10 mouse cellular contexts compared by ENCODE assay signal in genomic region chr13:24416409-24416808, GRCm38 (mm10).
A peak's percentile ranks its signal among the peaks of the same experiment; 100 is the strongest.
DNase-seq lines count a peak whose midpoint lies in the region; ATAC-seq and TF ChIP-seq lines count a peak whose summit lies in the region.
"Had no signal": no experiment of that assay in that cellular context is flagged by ENCODE, and none has a peak within 500 bp of the region (broad histone marks: within the 10 kb centered on the region; RNA-seq: fewer than 3 reads in every experiment).

No protein-coding gene starts in this region.

- peak; percentile 60 for DNase-seq in forebrain, embryonic 11.5 days (ENCODE audit: low spot score)
- peak; percentile 79 for DNase-seq in 416B (ENCODE audit: low read depth)
- DNase-seq in adrenal gland, adult 8-10 months = peak; percentile 24
- peak; percentile 52 for DNase-seq in gastrocnemius, adult 2 months
- DNase-seq in limb, embryonic 14.5 days (ENCODE audit: low spot score) = peak; percentile 21
- peak; percentile 54 for DNase-seq in retina, embryonic 14.5 days (ENCODE audit: low spot score)

- H3K27ac ChIP-seq in forebrain, embryonic 11.5 days (ENCODE audit: low read depth, low read length) = no peak overlapping the region
- no peak overlapping the region for H3K27ac ChIP-seq in forebrain, embryonic 12.5 days
- peak overlapping the region; percentile 31; the same call in 1 of the 2 replicates for H3K27ac ChIP-seq in gastrocnemius, adult 2 months
- no peak overlapping the region for H3K27ac ChIP-seq in limb, embryonic 14.5 days (replicated peaks; ENCODE audit: low read depth, low read length)
- H3K27ac ChIP-seq: heart, embryonic 13.5 days; neural tube, embryonic 12.5 days had no signal

- no peak overlapping the region for H3K4me3 ChIP-seq in forebrain, embryonic 11.5 days (ENCODE audit: low read depth, low read length)
- H3K4me3 ChIP-seq in forebrain, embryonic 12.5 days (replicated peaks) = no peak overlapping the region
- no peak overlapping the region for H3K4me3 ChIP-seq in gastrocnemius, adult 2 months
- no peak overlapping the region for H3K4me3 ChIP-seq in limb, embryonic 14.5 days (replicated peaks; ENCODE audit: low read length)
- H3K4me3 ChIP-seq: heart, embryonic 13.5 days; neural tube, embryonic 12.5 days had no signal

- no peak overlapping the region for H3K9ac ChIP-seq in forebrain, embryonic 11.5 days (ENCODE audit: low read length)
- no peak overlapping the region for H3K9ac ChIP-seq in forebrain, embryonic 12.5 days
- H3K9ac ChIP-seq in limb, embryonic 14.5 days (ENCODE audit: low read depth, low read length, severe bottlenecking) = no peak overlapping the region
- H3K9ac ChIP-seq: heart, embryonic 13.5 days; neural tube, embryonic 12.5 days had no signal

- no peak for ATAC-seq in forebrain, embryonic 11.5 days (replicated peaks; ENCODE audit: low FRiP score)
- no peak for ATAC-seq in forebrain, embryonic 12.5 days (ENCODE audit: low FRiP score)
- ATAC-seq in limb, embryonic 14.5 days (ENCODE audit: low FRiP score, low read depth) = no peak
- no peak for ATAC-seq in cerebellum, adult (ENCODE audit: insufficient number of reproducible peaks, low FRiP score, low TSS enrichment)

- no peak for TF ChIP-seq POLR2A in limb, embryonic 14.5 days (IDR thresholded peaks at IDR 0.05; ENCODE audit: borderline replicate concordance, extremely low read depth, insufficient read depth, insufficient read length)

- no peaks in the 10 kb centered on the region for H3K36me3 ChIP-seq in forebrain, embryonic 11.5 days (ENCODE audit: control insufficient read depth, insufficient read depth, low read length)
- H3K36me3 ChIP-seq in forebrain, embryonic 12.5 days (replicated peaks) = no peaks in the 10 kb centered on the region
- H3K36me3 ChIP-seq in limb, embryonic 14.5 days (ENCODE audit: control insufficient read depth, insufficient read depth, low read length) = no peaks in the 10 kb centered on the region
- H3K36me3 ChIP-seq: heart, embryonic 13.5 days; neural tube, embryonic 12.5 days had no signal

- H3K9me3 ChIP-seq in forebrain, embryonic 11.5 days (ENCODE audit: control insufficient read depth, low read length) = no peaks in the 10 kb centered on the region
- no peaks in the 10 kb centered on the region for H3K9me3 ChIP-seq in forebrain, embryonic 12.5 days
- H3K9me3 ChIP-seq in limb, embryonic 14.5 days (ENCODE audit: control insufficient read depth, low read length) = no peaks in the 10 kb centered on the region
- H3K9me3 ChIP-seq: heart, embryonic 13.5 days; neural tube, embryonic 12.5 days had no signal

- no peak overlapping the region for H3K4me2 ChIP-seq in forebrain, embryonic 11.5 days (ENCODE audit: low read depth, low read length, severe bottlenecking)
- H3K4me2 ChIP-seq in forebrain, embryonic 12.5 days = no peak overlapping the region
- H3K4me2 ChIP-seq in limb, embryonic 14.5 days (replicated peaks; ENCODE audit: low read depth, low read length, severe bottlenecking) = no peak overlapping the region
- H3K4me2 ChIP-seq: heart, embryonic 13.5 days; neural tube, embryonic 12.5 days had no signal

- H3K27me3 ChIP-seq in forebrain, embryonic 11.5 days (ENCODE audit: control insufficient read depth, insufficient read depth, low read length) = no peaks in the 10 kb centered on the region
- no peaks in the 10 kb centered on the region for H3K27me3 ChIP-seq in forebrain, embryonic 12.5 days
- no peaks in the 10 kb centered on the region for H3K27me3 ChIP-seq in limb, embryonic 14.5 days (ENCODE audit: control insufficient read depth, insufficient read depth, low read length)
- H3K27me3 ChIP-seq: heart, embryonic 13.5 days; neural tube, embryonic 12.5 days had no signal

- WGBS in forebrain, embryonic 11.5 days = 53% methylated on average over 4 of the region's 4 CpGs
- 50% methylated on average over 4 of the region's 4 CpGs for WGBS in forebrain, embryonic 12.5 days
- WGBS in limb, embryonic 14.5 days = 38% methylated on average over 4 of the region's 4 CpGs

- TF ChIP-seq CTCF in gastrocnemius, adult 2 months (IDR thresholded peaks at IDR 0.05) = peak; percentile 48

- H3K4me1 ChIP-seq in forebrain, embryonic 11.5 days (replicated peaks; ENCODE audit: control insufficient read depth, insufficient read depth, low read length) = no peaks in the 10 kb centered on the region
- H3K4me1 ChIP-seq in forebrain, embryonic 12.5 days = no peaks in the 10 kb centered on the region
- no peaks in the 10 kb centered on the region for H3K4me1 ChIP-seq in limb, embryonic 14.5 days (ENCODE audit: control insufficient read depth, insufficient read depth, low read length)
- H3K4me1 ChIP-seq: neural tube, embryonic 12.5 days had no signal

- intact Hi-C loops in gastrocnemius, adult 2 months (cut with DNase I) = loop anchor here (2.0 kb wide), 1 partner anchor 272 kb away; no protein-coding TSS in a partner anchor

Comparison
In these comparisons a context has a peak if more than half of its experiments do, and no peak if none do; other contexts are left out.
1. DNase-seq: peak in every context shown above with its lines; median percentile 79 in 416B; 60 in forebrain, embryonic 11.5 days; 54 in retina, embryonic 14.5 days; 52 in gastrocnemius, adult 2 months; 24 in adrenal gland, adult 8-10 months; 21 in limb, embryonic 14.5 days.